Mouse (Mus musculus) olfactory bulb, adult 2 months (tissue): ENCODE results near the gene Apc2.

Experiments used
- CTCF ChIP-seq: fragments of 200-500 bp; IDR thresholded peaks from 2 replicates; pipeline ENCODE4 v1.5.1; 2012; ENCODE audit warnings: low read depth, mild to moderate bottlenecking, low read length, moderate library complexity; ENCODE audit not compliant: insufficient read depth
- POLR2A ChIP-seq: fragments of 200-500 bp; IDR thresholded peaks from 2 replicates; pipeline ENCODE4 v1.6.1; 2012; ENCODE audit warnings: mild to moderate bottlenecking, low read depth, low read length, moderate library complexity; ENCODE audit not compliant: insufficient read depth

DNA sequence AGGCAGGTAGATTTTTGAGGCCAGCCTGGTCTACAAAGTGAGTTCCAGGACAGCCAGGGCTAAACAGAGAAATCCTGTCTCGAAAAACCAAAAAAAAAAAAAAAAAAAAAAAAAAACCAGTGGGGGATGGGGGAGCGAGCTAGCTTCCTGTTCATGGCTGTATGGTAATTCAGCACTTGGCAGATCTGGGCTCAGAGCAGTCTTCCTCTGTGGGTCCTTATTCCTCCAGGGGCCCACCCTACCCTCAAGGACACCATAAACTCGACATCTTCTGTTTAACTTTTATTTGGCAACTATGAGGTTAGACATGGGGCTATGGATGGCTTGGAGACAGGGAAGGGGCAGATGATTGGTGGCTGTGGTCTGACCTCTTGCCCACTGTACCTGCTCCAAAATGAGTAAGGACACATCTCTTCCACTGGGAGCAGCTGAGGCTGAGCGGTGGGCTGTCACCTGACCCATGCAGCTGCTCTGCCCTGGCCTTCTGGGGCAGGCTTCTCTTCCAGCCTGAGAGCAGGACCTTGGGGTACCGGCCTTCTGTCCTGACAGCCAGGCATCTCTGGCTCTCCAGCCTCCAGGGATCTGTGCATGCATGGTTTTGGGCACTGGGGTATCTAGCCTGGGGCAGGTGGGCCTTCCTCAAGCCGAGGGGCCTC, 25.4 kb downstream of the Apc2 start:
- TF ChIP-seq CTCF (no peak), POLR2A (no peak)
